Mouse (Mus musculus) monocyte, adult 2 months (primary cell): ENCODE results near the gene Hist1h2bh.

Experiments used
- DNase-seq, 2 experiments: peaks; one replicate each; pipeline ENCODE4 v3.0.0; 2022; ENCODE audit warnings: low spot score in 2 of 2, low read depth in 1 of 2

The Hist1h2bh gene

DNA sequence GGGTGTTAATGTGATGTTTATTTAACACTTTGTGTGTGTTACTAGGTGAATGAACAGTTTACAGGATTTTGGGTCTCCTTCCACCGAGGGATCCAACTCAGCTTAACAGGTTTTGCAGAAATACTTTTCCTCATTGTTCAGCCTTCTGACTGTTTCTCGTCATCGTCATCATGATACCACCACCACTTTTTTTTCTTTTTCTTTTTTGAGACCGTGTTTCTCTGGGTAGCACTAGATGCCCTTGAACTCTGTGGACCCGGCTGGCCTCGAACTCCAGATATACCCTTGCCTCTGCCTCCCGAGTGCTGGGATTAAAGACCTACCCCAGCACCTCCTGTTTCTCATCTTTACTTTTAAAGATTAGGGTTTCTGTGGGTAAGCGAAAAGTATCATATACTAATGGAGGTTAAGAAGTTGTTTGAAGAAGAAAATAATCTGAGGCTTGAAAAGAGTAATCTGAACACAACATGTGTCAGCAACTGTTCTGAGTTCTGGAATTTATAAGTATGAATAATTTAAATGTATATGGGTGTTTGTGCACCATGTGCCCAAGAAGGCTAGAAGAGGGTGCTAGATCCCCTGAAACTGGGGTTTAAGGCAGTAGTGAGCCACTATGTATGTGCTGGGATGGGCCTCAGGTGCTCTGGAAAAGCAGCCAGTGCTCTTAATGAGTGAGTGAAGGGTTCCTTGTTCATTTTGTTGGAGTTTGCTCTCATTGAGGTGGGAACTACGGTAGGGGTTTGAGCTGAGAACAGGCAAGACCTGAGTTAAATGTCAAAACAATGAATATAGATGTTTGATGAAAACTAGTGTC, 10.7 kb downstream of the Hist1h2bh start:
- DNase-seq = no peak

DNA sequence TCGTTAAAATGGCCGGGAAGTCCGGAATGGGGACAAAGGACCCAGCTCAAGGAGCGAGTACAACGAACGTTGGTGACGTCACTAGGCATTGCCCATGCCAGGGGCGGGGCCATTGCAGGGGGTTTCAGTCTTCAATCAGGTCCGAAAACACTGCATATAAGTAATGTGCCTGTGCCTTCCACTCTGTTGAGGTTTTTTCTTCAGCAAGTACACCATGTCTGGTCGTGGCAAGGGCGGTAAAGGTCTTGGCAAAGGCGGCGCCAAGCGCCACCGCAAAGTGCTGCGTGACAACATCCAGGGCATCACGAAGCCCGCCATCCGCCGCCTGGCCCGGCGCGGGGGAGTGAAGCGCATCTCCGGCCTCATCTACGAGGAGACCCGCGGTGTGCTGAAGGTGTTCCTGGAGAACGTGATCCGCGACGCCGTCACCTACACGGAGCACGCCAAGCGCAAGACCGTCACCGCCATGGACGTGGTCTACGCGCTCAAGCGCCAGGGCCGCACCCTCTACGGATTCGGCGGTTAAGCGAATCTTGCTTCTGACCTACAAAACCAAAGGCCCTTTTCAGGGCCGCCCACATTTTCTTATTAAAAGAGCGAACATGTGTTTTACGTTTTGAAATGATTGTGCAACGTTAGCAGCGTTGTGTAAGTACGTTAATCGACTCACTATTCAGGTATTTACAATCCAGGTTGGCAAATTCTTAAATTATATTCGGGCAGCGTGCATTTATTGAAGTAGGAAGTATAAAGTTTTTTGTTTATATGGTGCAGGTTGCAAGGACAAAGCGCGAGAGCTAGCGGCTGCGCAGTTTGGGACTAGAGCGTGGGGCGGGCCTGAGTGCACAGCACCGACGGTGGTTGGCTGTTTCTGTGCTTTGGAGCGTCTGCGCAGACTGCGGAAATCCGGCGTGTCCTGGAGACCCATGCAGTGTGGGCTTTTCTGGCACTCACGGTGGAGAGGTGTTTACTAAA, 12.0 kb downstream of the Hist1h2bh start, which contains the start of gene Hist1h4h:
Gene Hist1h4h, plus strand, starts transcription at position 150 of the 975 bp plus-strand sequence.
- peak; percentile 92 to 94 for DNase-seq

DNA sequence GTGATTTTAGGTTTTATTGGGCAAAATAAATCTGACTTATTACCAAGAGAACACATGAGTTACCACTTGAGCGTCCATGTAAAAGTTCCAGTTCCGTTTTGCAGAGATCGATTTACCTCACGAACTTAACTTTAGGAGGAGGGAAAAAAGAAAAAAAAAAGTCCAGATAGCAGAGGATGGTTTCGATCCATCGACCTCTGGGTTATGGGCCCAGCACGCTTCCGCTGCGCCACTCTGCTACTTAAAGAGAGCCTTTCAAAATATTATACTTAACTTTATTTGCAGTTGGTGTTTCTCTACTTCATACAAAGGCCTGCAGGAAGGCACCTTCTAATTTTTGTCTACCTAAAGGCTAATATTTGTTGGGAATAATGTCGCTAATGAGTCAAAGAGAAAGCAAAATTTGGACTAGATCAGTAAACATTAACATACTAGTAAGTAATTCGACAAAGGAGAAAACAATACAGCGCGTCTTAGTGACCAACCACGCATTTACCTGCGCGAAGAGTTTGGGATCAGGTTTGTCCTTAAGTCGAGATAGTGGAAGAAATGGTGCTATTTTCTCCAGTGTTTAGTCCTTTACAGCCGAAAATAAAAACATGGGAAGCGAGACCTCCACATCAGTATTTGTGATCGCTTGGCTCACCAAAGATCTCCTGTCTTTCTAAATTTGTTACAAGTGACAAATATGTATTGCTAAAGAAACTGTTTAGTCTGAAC, 12.9 kb downstream of the Hist1h2bh start:
- DNase-seq = peak; percentile 59 to 68

DNA sequence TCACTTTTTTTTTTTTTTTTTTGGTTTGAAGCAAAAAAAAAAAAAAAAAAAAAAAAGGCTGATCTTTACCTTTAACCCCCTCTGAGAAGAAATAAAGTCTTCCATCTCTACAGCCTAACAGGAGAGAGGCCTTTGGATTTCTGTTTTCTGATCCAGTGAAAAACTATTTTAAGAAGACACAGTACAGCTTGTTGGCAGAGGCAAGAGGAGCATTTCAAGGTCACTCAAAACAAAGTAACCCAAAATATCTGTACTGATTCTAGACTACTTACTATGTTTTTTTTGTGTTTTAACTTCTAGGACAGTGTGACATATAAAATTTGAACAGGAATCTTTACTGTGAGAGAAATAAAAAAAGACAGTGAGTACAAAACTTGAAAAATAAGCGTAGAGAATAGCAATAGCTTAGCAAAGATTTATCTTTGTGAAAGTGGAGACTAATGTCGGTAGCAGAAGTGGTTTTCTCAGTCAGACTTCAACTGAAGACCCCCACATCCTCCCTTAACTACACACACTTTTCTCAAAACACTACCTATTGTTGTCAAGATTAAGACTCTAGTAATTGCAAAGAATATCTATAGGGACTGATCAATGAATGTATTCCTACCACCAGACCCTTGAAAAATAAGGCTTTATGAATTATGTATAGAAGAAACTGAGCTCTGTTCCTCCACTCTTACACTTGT, 13.6 kb downstream of the Hist1h2bh start:
- no peak for DNase-seq

DNA sequence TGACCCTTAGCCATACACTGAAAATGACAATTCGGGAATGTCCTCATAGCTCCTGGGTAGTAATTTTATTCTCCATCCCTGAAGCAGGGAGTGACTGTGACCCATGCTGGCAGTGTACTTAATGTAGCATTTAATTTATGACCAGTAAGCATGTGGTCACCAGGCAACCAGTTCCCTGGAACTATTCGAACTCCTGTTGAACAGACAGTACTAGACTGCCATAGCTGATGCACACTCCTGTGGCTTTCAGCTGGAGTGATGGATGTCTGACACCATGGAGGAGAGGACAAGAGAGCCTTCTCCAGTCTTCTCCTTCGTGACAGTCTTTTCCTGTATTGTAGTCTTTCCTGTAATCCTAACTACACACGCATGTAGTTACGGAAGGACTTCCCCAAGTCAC, 14.2 kb downstream of the Hist1h2bh start:
- no peak for DNase-seq

DNA sequence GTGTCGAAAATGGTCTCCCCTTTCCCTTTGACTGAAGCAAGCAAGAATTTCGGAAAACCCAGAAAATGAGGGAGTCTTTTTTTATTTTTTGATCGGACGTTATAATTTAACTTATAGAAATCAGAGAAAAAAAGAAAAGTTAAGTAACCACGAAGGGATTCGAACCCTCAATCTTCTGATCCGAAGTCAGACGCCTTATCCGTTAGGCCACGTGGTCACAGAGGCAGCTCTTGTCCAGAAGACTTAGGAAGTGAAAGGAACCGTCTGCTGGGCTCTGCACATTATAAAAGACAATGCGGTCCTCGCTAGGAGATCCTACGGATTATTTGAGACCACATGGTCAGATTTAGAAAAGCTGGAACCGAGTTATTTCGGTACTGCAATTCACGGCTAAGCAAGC, 16.9 kb downstream of the Hist1h2bh start:
- peak; percentile 76 to 80 for DNase-seq

DNA sequence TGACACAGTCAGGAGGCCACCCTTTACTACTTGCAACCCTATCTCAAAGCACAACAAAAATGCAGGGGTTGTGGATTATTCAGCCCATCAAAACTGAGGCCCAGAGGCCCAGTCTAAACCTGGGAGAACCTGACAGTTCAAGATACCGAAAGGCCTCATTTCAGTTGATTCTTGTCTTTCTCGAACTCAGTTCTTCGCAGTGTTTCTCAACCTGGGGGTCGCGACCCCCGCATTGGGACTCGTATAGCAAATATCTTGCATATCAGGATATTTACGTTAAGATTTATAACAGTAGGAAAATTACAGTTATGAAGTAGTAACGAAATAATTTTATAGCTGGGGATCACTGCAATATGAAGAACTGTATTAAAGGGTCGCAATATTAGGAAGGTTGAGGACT, 17.3 kb downstream of the Hist1h2bh start:
- DNase-seq = no peak

DNA sequence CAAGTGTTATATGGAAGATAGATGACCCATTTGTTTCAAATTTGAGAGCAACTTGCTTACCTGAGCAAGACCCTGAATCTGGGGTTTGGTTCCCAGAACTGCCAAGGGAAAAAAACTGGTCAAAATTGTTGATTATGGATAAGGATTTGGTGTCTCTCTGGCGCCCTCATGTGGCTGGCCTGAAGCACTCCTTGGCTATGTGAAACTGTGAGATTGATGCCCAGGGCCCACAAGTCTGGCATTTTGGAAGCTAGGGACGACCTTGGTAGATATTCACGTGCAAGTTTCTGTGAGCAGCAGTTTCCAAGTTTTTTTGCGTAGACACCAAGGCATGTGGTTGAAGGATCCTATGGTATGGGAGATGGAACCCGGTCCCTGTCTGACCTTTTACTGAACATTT, 18.5 kb downstream of the Hist1h2bh start:
- DNase-seq = peak in 1 of 2 experiments; percentile 64

DNA sequence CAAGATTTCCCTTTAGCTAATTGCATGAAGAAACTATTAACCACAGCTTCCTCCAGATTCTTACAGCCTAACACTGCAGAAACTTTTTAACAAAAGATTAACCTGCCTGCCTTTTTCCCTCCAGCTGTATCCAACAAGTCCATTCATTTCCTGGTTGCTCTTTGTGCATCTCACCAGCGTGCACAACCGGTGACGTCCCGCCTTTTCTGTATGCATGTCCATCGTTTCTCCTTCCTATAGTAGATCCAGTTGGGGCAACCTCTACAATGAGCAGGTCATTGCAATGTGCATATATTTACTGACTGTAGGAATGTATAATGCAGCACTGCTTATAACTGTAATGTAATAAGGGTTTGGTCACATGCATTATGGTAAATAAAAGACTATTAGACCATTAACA, 19.2 kb downstream of the Hist1h2bh start:
- no peak for DNase-seq

DNA sequence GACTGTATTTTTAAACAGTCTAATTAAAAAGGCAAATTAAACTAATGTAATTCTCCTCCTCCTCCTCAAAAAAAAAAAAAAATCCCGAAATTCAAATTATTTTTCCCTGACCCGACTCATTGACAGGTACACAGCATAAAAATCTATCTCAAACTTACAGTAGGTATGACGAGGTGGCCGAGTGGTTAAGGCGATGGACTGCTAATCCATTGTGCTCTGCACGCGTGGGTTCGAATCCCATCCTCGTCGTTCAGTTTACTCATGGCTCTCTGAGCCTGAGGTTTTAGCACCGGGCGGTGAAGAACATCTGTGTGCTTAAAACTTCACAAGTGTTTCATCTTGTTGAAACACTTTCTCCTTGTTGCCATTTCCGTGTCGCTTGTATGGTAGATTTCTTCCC, 21.5 kb downstream of the Hist1h2bh start:
- peak; percentile 54 to 73 for DNase-seq

DNA sequence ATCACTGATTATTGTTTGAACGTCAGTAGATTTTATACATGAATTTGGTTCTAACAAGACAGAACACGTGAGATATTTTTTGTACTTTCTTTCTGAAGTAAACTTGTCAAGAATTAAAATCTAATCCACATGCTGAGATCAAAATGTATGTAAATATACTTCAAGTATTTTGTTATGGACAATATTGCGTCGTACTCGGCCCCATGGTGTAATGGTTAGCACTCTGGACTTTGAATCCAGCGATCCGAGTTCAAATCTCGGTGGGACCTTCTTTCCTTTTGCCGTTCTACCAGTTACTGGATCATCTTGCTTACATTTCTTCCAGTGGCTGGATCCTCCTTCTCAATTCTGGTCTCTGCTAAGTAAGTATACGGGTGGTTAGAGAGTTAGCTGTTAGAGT, 23.8 kb downstream of the Hist1h2bh start:
- peak; percentile 57 to 77 for DNase-seq

DNA sequence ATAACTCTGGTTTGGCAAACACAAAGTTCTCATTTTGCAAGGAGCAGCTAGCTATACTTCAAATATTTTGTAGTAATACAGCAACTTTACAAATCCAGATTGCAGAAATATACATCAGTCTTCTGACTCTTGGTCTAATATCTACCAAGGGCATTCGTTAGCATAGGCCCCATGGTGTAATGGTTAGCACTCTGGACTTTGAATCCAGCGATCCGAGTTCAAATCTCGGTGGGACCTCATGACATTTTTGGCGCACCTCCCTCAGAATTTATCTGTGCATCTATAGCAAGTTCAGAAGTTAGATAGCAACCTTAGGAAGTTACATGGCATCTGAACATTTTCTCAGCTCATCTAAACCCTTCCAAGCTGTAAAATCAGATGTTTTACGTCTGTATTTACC, 24.3 kb downstream of the Hist1h2bh start:
- peak; percentile 75 to 81 for DNase-seq

DNA sequence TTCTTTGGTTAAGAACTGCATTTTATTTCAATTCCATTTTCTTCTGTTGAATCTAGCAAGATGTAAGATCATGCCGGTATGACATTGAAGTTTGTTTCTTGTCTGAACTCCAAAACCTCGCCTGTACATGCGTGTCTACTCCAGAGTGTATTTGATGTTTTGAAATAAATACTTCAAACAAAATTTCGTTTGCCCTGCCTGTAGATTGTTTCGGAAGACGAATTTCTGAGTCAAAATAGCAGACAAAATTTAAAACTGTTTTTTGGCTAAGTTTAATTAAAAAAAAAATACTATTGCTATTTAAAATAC, 24.9 kb downstream of the Hist1h2bh start:
- no peak for DNase-seq

DNA sequence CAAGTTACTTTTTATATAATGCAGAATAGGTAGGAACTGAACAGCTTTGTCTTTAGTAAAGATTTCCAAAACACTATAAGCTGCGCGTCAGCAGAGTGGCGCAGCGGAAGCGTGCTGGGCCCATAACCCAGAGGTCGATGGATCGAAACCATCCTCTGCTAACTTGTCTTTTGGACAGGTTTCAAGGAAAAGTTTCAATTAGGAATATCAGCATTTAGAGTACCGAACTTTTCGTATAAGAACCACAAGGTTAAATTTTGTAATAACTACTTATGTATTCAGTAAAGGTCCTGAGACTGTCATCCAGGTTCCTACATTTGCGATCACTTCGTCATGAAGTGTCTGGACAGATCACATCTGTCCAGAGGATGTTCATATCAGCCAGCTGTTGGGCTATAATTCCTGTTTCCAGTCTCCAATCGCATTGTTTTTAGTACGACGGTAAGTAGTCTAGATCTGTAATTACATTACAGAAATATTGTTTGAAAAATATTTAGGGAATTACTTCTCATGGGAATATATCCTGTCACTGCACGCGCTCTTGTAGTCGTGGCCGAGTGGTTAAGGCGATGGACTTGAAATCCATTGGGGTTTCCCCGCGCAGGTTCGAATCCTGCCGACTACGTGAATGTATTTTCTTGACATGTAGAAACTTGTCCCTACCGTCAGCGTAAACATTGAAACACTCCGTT, 25.4 kb downstream of the Hist1h2bh start:
- peak; percentile 88 to 92 for DNase-seq

DNA sequence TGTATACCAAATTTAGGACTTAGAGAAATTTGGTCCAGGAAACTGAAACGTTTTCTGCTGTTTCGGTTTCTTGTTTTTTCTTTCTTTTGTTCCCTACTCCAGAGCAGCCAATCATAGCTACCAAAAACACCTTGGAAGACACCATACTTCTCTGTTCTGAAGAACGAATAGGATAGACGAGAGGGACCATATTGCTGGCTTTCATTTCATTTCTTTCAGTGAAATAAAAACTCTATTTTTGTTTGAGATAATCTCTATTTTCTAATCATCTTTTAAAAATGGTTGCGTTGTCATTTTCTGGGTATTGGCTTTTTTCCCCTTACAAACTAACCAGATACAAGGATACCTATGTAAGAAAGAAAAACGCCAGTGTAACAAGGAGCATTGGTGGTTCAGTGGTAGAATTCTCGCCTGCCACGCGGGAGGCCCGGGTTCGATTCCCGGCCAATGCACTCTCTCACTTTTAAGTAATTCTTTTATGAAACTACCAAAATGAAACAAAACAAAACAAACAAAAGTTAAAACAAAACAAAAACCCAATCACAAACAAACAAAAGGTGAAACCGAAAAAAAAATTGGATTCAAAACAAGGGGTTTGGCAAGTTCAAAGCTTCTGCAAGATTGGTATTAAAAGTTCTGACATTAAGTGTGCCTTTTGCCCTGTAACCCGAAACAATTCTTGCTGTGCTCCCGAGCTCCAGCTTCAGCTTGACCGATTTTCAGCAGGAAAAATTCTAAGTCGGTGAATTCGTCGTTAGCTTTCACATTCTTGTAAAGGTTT, 26.2 kb downstream of the Hist1h2bh start:
- DNase-seq = peak in 1 of 2 experiments; percentile 71

DNA sequence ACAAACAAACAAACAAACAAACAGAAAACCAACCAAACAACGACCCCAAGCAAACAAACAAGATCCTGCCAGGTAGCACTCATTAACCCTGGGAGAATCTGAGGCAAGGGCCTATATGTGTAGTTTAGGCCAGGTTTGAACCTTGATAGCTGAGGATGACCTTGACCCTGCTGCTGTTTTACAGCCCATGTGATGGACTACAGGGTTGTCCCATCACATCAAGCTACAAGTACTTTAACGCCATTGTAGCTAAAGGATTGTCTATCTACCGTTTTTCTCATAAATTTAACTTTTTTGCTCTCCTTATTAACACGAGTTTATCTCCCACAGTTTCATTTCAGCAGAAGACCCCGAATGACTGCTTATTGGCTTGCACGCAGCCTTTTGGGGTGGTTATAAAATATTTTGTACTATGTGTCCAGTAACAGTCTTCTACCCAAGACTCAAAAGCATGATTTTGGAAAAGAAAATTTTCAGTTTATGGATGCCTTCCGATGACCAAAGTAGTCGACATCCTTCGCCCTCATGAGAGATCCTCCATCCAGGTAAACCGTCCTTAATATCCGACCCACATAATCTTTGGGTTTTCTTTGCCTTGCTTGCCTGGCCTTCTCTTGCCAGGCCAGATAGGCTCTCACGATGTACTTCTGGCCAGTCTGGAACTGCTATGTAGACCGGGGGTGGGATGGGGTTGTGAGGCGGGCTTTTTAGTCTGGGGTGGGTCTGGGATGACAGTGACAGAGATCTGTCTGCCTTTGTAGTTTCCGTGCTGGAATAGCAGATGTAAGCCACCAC, 27.2 kb downstream of the Hist1h2bh start:
- no peak for DNase-seq

DNA sequence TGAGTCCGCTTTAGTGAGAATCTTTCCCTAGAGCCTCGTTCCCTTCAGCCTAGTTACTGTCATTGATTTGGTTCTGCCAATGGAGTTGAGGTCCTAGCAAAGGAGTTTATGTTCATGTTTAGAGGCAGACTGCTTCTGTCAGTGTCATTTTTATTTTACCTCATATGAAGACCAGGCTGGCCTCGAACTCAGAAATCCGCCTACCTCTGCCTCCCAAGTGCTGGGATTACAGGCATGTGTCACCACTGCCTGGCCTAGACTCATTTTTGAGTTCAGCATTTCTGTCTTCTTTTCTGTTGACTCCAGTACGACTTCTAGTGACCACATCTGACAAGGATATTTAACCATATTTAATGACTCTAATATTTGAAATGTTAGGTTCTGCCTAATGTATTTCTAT, 27.9 kb downstream of the Hist1h2bh start:
- no peak for DNase-seq

DNA sequence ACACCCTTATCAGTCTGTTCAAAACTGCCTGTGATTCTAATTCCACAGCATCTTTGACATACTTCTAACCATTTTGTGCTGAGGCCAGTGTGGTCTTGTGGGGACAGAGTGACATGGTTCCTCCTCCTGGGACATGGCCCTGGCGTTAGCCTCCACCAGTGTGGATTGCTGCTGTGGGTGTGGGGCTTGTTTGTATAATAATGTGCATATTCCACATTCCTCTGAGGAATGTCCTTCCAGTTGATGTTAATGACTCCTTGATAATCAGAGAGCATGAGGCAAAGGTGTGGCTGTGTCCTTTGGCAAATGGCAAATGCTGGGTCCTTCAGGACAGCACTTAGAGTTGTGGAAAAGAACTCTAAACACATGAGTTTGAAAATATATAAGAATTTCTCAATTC, 29.7 kb downstream of the Hist1h2bh start:
- no peak for DNase-seq

DNA sequence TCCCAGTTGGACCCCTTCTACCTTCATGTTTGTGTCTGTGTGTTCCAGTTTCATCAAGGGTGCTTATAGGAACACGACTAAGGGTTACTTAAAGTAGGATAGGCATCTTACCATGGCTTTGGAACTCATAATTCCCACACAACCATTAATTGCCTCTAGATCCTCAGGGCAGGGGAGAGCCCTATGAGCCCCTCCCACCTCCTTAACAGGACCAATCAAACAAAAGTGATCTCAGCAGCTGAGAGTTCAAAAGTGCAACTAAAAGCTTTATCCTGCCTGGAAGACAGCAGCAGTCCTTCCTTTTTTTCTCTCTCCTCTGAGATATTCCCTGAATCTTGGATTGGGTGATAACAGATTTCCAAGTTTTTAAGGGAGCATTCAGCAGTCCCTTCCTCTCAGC, 33.1 kb downstream of the Hist1h2bh start:
- DNase-seq = no peak
